Mouse (Mus musculus) thymus, adult 2 months (tissue): ENCODE measurements around the gene Tbxas1. TPM values are rescaled to one million over a fixed set of nuclear protein-coding genes. Genes with fewer than 3 reads are reported as not detected.

Experiments used
- DNase-seq: peaks from one replicate; pipeline ENCODE4 v3.0.0; 2021
- H3K27ac ChIP-seq: fragments of 200-500 bp; 2 replicates; pipeline ENCODE4 v1.5.1; 2012; ENCODE audit warnings: low read length, control low read depth; ENCODE audit not compliant: control insufficient read depth, insufficient read depth
- H3K27me3 ChIP-seq: fragments of 200-500 bp; 2 replicates; pipeline ENCODE4 v1.6.1; 2012; ENCODE audit warnings: mild to moderate bottlenecking, low read length, moderate library complexity, mixed read lengths; ENCODE audit not compliant: control insufficient read depth, insufficient read depth
- H3K36me3 ChIP-seq: fragments of 200-500 bp; 2 replicates; pipeline ENCODE4 v1.6.1; 2012; ENCODE audit warnings: mild to moderate bottlenecking, low read length, moderate library complexity; ENCODE audit not compliant: control insufficient read depth, insufficient read depth
- H3K4me1 ChIP-seq: fragments of 200-500 bp; replicated peaks from 2 replicates; pipeline ENCODE4 v1.6.1; 2012; ENCODE audit warnings: low read length; ENCODE audit not compliant: control insufficient read depth, insufficient read depth
- H3K4me3 ChIP-seq: fragments of 200-500 bp; 2 replicates; pipeline ENCODE4 v1.5.1; 2012; ENCODE audit warnings: mild to moderate bottlenecking, low read length, control low read depth, moderate library complexity; ENCODE audit not compliant: control insufficient read depth, insufficient read depth
- CTCF ChIP-seq: fragments of 200-500 bp; IDR thresholded peaks from 2 replicates; pipeline ENCODE4 v1.5.1; 2012; ENCODE audit warnings: mild to moderate bottlenecking, control low read depth, low read length, moderate library complexity, borderline replicate concordance; ENCODE audit not compliant: control insufficient read depth, poor library complexity, insufficient read depth; ENCODE audit errors: extremely low read depth
- POLR2A ChIP-seq: fragments of 200-500 bp; IDR thresholded peaks from 2 replicates; pipeline ENCODE4 v1.6.1; 2012; ENCODE audit warnings: mild to moderate bottlenecking, low read length, control low read depth, moderate library complexity; ENCODE audit not compliant: control insufficient read depth, poor library complexity, insufficient read depth; ENCODE audit errors: extremely low read depth
- WGBS: fragments of 180-500 bp; shearing (Covaris S2); methylation state at CpG from one replicate; pipeline ENCODE4 v1.1.7; 2018; 5-methylcytosine and 5-hydroxymethylcytosine counted together
- polyA plus RNA-seq: library from polyadenylated mRNA; depleted of rRNA; stranded (reverse); fragments of >200 nt; gene quantifications from 2 replicates; pipeline ENCODE4 v1.2.3, GENCODE M21; 2012

Tbxas1 gene
- polyA plus RNA-seq, 1 experiment = 6.0 TPM

- Histone ChIP-seq H3K4me3 (peak overlapping the region; percentile 23; the same call in 1 of the 2 replicates), H3K4me1 (0 out of 2 replicates have a peak, but pooled peaks cover 4% of the 10 kb centered on the region), H3K27me3 (no peaks in the 10 kb centered on the region), H3K27ac (no peak overlapping the region), H3K36me3 (no peaks in the 10 kb centered on the region)
- DNase-seq = peak; percentile 40
- 9% methylated on average over 8 of the region's 8 CpGs for WGBS
- TF ChIP-seq CTCF (no peak), POLR2A (no peak)
Measured at GRCm38 (mm10) chr6:38874035-38874434, 1.2 kb upstream of the Tbxas1 start.

GRCm38 (mm10) chr6:38874565-38875257, 493 bp upstream of the Tbxas1 start:
- TF ChIP-seq CTCF (no peak), POLR2A (no peak)
- Histone ChIP-seq H3K4me3 (peak overlapping the region; percentile 99), H3K4me1 (0 out of 2 replicates have a peak, but pooled peaks cover 4% of the 10 kb centered on the region), H3K27me3 (no peaks in the 10 kb centered on the region), H3K27ac (no peak overlapping the region; the same call in 1 of the 2 replicates), H3K36me3 (no peaks in the 10 kb centered on the region)
- peak; percentile 27 for DNase-seq
- WGBS = under 1% methylated on average over 23 of the region's 23 CpGs

GRCm38 (mm10) chr6:38876071-38876911, 1.1 kb downstream of the Tbxas1 start, which contains the start of gene Hipk2:
TSS of gene Hipk2 (minus strand) at chr6:38876165.
- DNase-seq = peak; percentile 83
- Histone ChIP-seq H3K4me3 (peak within 1 kb of the TSS; percentile 99), H3K36me3 (no peaks in the 10 kb centered on the region), H3K4me1 (0 out of 2 replicates have a peak, but pooled peaks cover 4% of the 10 kb centered on the region), H3K27ac (no peak within 1 kb of the TSS; the same call in 1 of the 2 replicates), H3K27me3 (no peaks in the 10 kb centered on the region)
- TF ChIP-seq CTCF (0 out of 2 replicates have a peak, but pooled peaks have one; percentile 14), POLR2A (no peak)
- WGBS = 1% methylated on average over 106 of the region's 108 CpGs

GRCm38 (mm10) chr6:38877674-38878073, 2.5 kb downstream of the Tbxas1 start:
- TF ChIP-seq POLR2A (no peak), CTCF (no peak)
- WGBS = 96% methylated on average over 2 of the region's 2 CpGs
- Histone ChIP-seq H3K27ac (no peak overlapping the region), H3K4me3 (no peak overlapping the region), H3K36me3 (no peaks in the 10 kb centered on the region), H3K4me1 (0 out of 2 replicates have a peak, but pooled peaks cover 4% of the 10 kb centered on the region), H3K27me3 (no peaks in the 10 kb centered on the region)
- DNase-seq = no peak

- TF ChIP-seq POLR2A (no peak), CTCF (no peak)
- Histone ChIP-seq H3K27me3 (no peaks in the 10 kb centered on the region), H3K36me3 (no peaks in the 10 kb centered on the region), H3K27ac (no peak overlapping the region), H3K4me3 (no peak overlapping the region), H3K4me1 (0 out of 2 replicates have a peak, but pooled peaks cover 3% of the 10 kb centered on the region)
- DNase-seq = no peak
- WGBS = 88% methylated on average over 2 of the region's 2 CpGs
Measured at GRCm38 (mm10) chr6:38881468-38881867, 6.3 kb downstream of the Tbxas1 start.

GRCm38 (mm10) chr6:38881975-38882374, 6.8 kb downstream of the Tbxas1 start:
- TF ChIP-seq POLR2A = no peak
- no peaks in the 10 kb centered on the region for H3K4me1 ChIP-seq
- H3K27me3 ChIP-seq = no peaks in the 10 kb centered on the region
- no peaks in the 10 kb centered on the region for H3K36me3 ChIP-seq
- no peak for DNase-seq
- no peak overlapping the region for H3K27ac ChIP-seq
- H3K4me3 ChIP-seq = no peak overlapping the region
- 28% methylated on average over 6 of the region's 6 CpGs for WGBS
